Mouse (Mus musculus) MEL (cell line): ENCODE measurements around the gene Ece2. TPM values are rescaled to one million over a fixed set of nuclear protein-coding genes. Genes with fewer than 3 reads are reported as not detected.

Experiments used
- DNase-seq: peaks from one replicate; pipeline ENCODE4 v3.0.0; 2011; ENCODE audit warnings: low read depth, low spot score
- H3K27ac ChIP-seq: 2 replicates; pipeline ENCODE4 v1.5.1; 2012; ENCODE audit warnings: low read depth, mild to moderate bottlenecking, control low read depth, low read length, moderate library complexity; ENCODE audit not compliant: control insufficient read depth
- H3K27me3 ChIP-seq, 2 experiments: fragments of 150-350 bp in 1 of 2; sonication (generic) in 1 of 2; 2 replicates each; pipeline ENCODE4 v1.6.1; 2012; ENCODE audit warnings: low read length in 2 of 2, mild to moderate bottlenecking in 2 of 2, improper control_type of control experiment in 1 of 2, moderate library complexity in 1 of 2; ENCODE audit not compliant: insufficient read depth in 2 of 2, control insufficient read depth in 1 of 2
- H3K36me3 ChIP-seq, 2 experiments: 2 replicates each; pipeline ENCODE4 v1.6.1; 2012 to 2014; ENCODE audit warnings: low read length in 2 of 2, improper control_type of control experiment in 1 of 2, inconsistent platforms in 1 of 2, mild to moderate bottlenecking in 1 of 2; ENCODE audit not compliant: insufficient read depth in 2 of 2, control insufficient read depth in 1 of 2
- H3K4me1 ChIP-seq, 2 experiments: fragments of 150-350 bp in 1 of 2; sonication (generic) in 1 of 2; 2 replicates each; pipeline ENCODE4 v1.6.1; 2012; ENCODE audit warnings: low read length in 2 of 2, improper control_type of control experiment in 1 of 2, mild to moderate bottlenecking in 1 of 2; ENCODE audit not compliant: insufficient read depth in 2 of 2, control insufficient read depth in 1 of 2
- H3K4me3 ChIP-seq, 2 experiments: fragments of 150-350 bp in 1 of 2; sonication (generic) in 1 of 2; 2 replicates each; pipeline ENCODE4 v1.5.1; 2012; ENCODE audit warnings: low read depth in 2 of 2, low read length in 2 of 2, mild to moderate bottlenecking in 2 of 2, moderate library complexity in 2 of 2, control low read depth in 1 of 2, improper control_type of control experiment in 1 of 2; ENCODE audit not compliant: control insufficient read depth in 1 of 2, insufficient read depth in 1 of 2
- H3K79me2 ChIP-seq: 2 replicates; pipeline ENCODE4 v1.6.1; 2012; ENCODE audit warnings: mild to moderate bottlenecking, low read length, moderate library complexity; ENCODE audit not compliant: control insufficient read depth, poor library complexity, insufficient read depth
- H3K9ac ChIP-seq: 2 replicates; pipeline ENCODE4 v1.6.1; 2012; ENCODE audit warnings: low read depth, mild to moderate bottlenecking, control low read depth, low read length, moderate library complexity; ENCODE audit not compliant: control insufficient read depth, poor library complexity, severe bottlenecking
- H3K9me3 ChIP-seq: fragments of 150-350 bp; sonication (generic); replicated peaks from 2 replicates; pipeline ENCODE4 v1.6.1; 2012; ENCODE audit warnings: mild to moderate bottlenecking, low read length, improper control_type of control experiment, moderate library complexity; ENCODE audit not compliant: insufficient read depth
- CHD1 ChIP-seq: IDR thresholded peaks from 2 replicates; pipeline ENCODE4 v1.6.1; 2012; ENCODE audit warnings: low read depth, mild to moderate bottlenecking, inconsistent platforms, low read length, improper control_type of control experiment
- ELF1 ChIP-seq: IDR thresholded peaks from 2 replicates; pipeline ENCODE4 v1.6.1; 2014; ENCODE audit warnings: low read depth, mild to moderate bottlenecking, inconsistent platforms, low read length, improper control_type of control experiment, moderate library complexity
- ETS1 ChIP-seq: IDR thresholded peaks from 2 replicates; pipeline ENCODE4 v1.6.1; 2012; ENCODE audit warnings: low read depth, mild to moderate bottlenecking, inconsistent platforms, low read length, improper control_type of control experiment, moderate library complexity
- JUND ChIP-seq: IDR thresholded peaks from 2 replicates; pipeline ENCODE4 v1.6.1; 2011; ENCODE audit warnings: low read depth, mild to moderate bottlenecking, improper control_type of control experiment, low read length
- KAT2A ChIP-seq: conservative IDR thresholded peaks from 2 replicates; pipeline ENCODE4 v1.6.1; 2012; ENCODE audit warnings: low read depth, low read length, improper control_type of control experiment, inconsistent platforms
- MAFK ChIP-seq: IDR thresholded peaks from 2 replicates; pipeline ENCODE4 v1.6.1; 2011; ENCODE audit warnings: low read depth, mild to moderate bottlenecking, low read length, improper control_type of control experiment, borderline replicate concordance
- MAZ ChIP-seq: IDR thresholded peaks from 2 replicates; pipeline ENCODE4 v1.6.1; 2012; ENCODE audit warnings: low read depth, mild to moderate bottlenecking, inconsistent platforms, low read length, improper control_type of control experiment
- MYC ChIP-seq: IDR thresholded peaks from 2 replicates; pipeline ENCODE4 v1.6.1; 2011; ENCODE audit warnings: low read depth, mild to moderate bottlenecking, low read length, improper control_type of control experiment, moderate library complexity
- NELFE ChIP-seq: IDR thresholded peaks from 2 replicates; pipeline ENCODE4 v1.6.1; 2011; ENCODE audit warnings: low read depth, low read length, improper control_type of control experiment
- NRF1 ChIP-seq: IDR thresholded peaks from 2 replicates; pipeline ENCODE4 v1.6.1; 2014; ENCODE audit warnings: low read depth, mild to moderate bottlenecking, inconsistent platforms, low read length, improper control_type of control experiment, moderate library complexity; ENCODE audit not compliant: poor library complexity, insufficient read depth, severe bottlenecking
- SMC3 ChIP-seq: IDR thresholded peaks from 2 replicates; pipeline ENCODE4 v1.6.1; 2011; ENCODE audit warnings: low read depth, low read length, improper control_type of control experiment
- TBP ChIP-seq: IDR thresholded peaks from 2 replicates; pipeline ENCODE4 v1.8.0; 2011; ENCODE audit warnings: low read depth, low read length, improper control_type of control experiment
- ZNF384 ChIP-seq: IDR thresholded peaks from 2 replicates; pipeline ENCODE4 v1.6.1; 2012; ENCODE audit warnings: low read depth, mild to moderate bottlenecking, inconsistent platforms, low read length, improper control_type of control experiment
- polyA plus RNA-seq, 2 experiments: library from polyadenylated mRNA; stranded (reverse) in 1 of 2; unstranded in 1 of 2; fragments of >175 nt in 1 of 2; fragments of >200 nt in 1 of 2; gene quantifications; 2 replicates each; pipeline versions ENCODE4 v1.2.1 to v1.2.4; 2012; ENCODE audit warnings: low replicate concordance in 2 of 2, low read depth in 1 of 2; ENCODE audit not compliant: insufficient read length in 2 of 2, insufficient read depth in 1 of 2, missing spikeins in 1 of 2
- total RNA-seq: library from RNA; depleted of rRNA; stranded (reverse); fragments of 300-350 nt; gene quantifications from 2 replicates; pipeline ENCODE4 v1.2.3, GENCODE M21; 2012

Gene Ece2
- total and polyA plus RNA-seq, 3 experiments: 4.9 to 7.4 TPM; not detected in 1

- peak; percentile 36; the same call in 1 of the 2 replicates for TF ChIP-seq ETS1
Measured at GRCm38 (mm10) chr16:20690774-20691173, 61.1 kb downstream of the Ece2 start (continued).

GRCm38 (mm10) chr16:20691617-20692016, 62.0 kb downstream of the Ece2 start:
- Histone ChIP-seq H3K4me3 (no peak overlapping the region), H3K9me3 (no peaks in the 10 kb centered on the region), H3K27ac (no peak overlapping the region), H3K9ac (no peak overlapping the region), H3K79me2 (no peaks in the 10 kb centered on the region), H3K27me3 (no peaks in the 10 kb centered on the region), H3K4me1 (no peaks in the 10 kb centered on the region), H3K36me3 (peaks cover 5 to 26% of the 10 kb centered on the region in 2 experiments; a peak in 3 of 4 replicates)
- no peak for DNase-seq
- TF ChIP-seq ZNF384: peak; percentile 59; the same call in 1 of the 2 replicates
- TF ChIP-seq CHD1: no peak
- no peak for TF ChIP-seq SMC3
- no peak for TF ChIP-seq MYC
- no peak for TF ChIP-seq ELF1

GRCm38 (mm10) chr16:20692241-20692965, 62.8 kb downstream of the Ece2 start:
- Histone ChIP-seq H3K9me3 (no peaks in the 10 kb centered on the region), H3K9ac (no peak overlapping the region), H3K27ac (no peak overlapping the region), H3K36me3 (peaks cover 5 to 22% of the 10 kb centered on the region in 2 experiments; a peak in 3 of 4 replicates), H3K27me3 (no peaks in the 10 kb centered on the region), H3K4me3 (no peak overlapping the region), H3K79me2 (no peaks in the 10 kb centered on the region), H3K4me1 (no peaks in the 10 kb centered on the region)
- DNase-seq: no peak
- TF ChIP-seq NELFE (no peak), MAFK (no peak), MAZ (no peak), JUND (no peak), NRF1 (no peak), KAT2A (no peak), TBP (no peak)
